Mouse (Mus musculus) bone marrow, adult 2 months (tissue): ENCODE measurements around the gene Top3a. TPM values are rescaled to one million over a fixed set of nuclear protein-coding genes. Genes with fewer than 3 reads are reported as not detected.

Experiments
- H3K27ac ChIP-seq: fragments of 200-500 bp; 2 replicates; pipeline ENCODE4 v1.5.1; 2012; ENCODE audit warnings: low read depth, mild to moderate bottlenecking, control low read depth, inconsistent platforms, low read length; ENCODE audit not compliant: control insufficient read depth, poor library complexity, insufficient read depth
- H3K4me1 ChIP-seq: fragments of 200-500 bp; 2 replicates; pipeline ENCODE4 v1.6.1; 2011; ENCODE audit warnings: low read length; ENCODE audit not compliant: control insufficient read depth, insufficient read depth
- H3K4me3 ChIP-seq: fragments of 200-500 bp; replicated peaks from 2 replicates; pipeline ENCODE3; 2011; ENCODE audit warnings: mild to moderate bottlenecking, low read depth, low read length, control low read depth; ENCODE audit not compliant: control insufficient read depth
- CTCF ChIP-seq: fragments of 200-500 bp; IDR thresholded peaks from 2 replicates; pipeline ENCODE4 v1.5.1; 2011; ENCODE audit warnings: low read length, control low read depth; ENCODE audit not compliant: control insufficient read depth, insufficient read depth
- POLR2A ChIP-seq: fragments of 200-500 bp; IDR thresholded peaks from 2 replicates; pipeline ENCODE4 v1.6.1; 2011; ENCODE audit warnings: low read depth, mild to moderate bottlenecking, control low read depth, low read length, borderline replicate concordance; ENCODE audit not compliant: control insufficient read depth
- WGBS: fragments of 180-500 bp; shearing (Covaris S2); methylation state at CpG from one replicate; pipeline ENCODE4 v1.1.7; 2018; 5-methylcytosine and 5-hydroxymethylcytosine counted together
- polyA plus RNA-seq: library from polyadenylated mRNA; stranded (reverse); fragments of >200 nt; gene quantifications from 2 replicates; pipeline ENCODE4 v1.2.4, GENCODE M21; 2011; ENCODE audit warnings: low replicate concordance; ENCODE audit not compliant: missing spikeins, insufficient read depth, insufficient read length

The Top3a gene
- polyA plus RNA-seq, 1 experiment, result 8.1 TPM

DNA sequence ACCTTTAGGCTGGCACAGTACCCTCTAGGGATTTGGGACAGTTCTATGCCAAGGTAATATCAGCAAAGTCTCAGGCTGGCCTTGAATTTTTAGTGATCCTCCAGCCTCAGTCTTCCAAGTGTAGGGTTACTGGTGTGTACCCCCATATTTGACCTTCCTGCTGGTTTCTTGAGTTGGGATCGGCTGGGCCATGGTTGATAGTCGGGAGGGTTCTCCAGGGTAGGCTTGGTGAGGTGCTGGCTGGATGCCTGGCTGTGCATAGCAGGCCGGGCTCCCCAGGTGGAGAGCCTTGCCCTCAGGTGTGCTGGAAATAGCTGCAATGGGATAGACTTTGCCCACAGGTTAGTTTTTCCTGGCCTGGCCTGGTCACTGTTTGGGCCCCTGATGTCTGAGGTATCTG is 71.9 kb downstream of the Top3a start:
- Histone ChIP-seq H3K4me3 (no peak overlapping the region), H3K27ac (no peak overlapping the region), H3K4me1 (no peaks in the 10 kb centered on the region; the same call in 1 of the 2 replicates)
- 87% methylated on average over 3 of the region's 3 CpGs for WGBS
- TF ChIP-seq POLR2A (no peak), CTCF (no peak)

- Histone ChIP-seq H3K27ac (no peak overlapping the region), H3K4me1 (no peaks in the 10 kb centered on the region; the same call in 1 of the 2 replicates), H3K4me3 (no peak overlapping the region)
- 89% methylated on average over 19 of the region's 19 CpGs for WGBS
- TF ChIP-seq CTCF (no peak), POLR2A (no peak)
Observed at GRCm38 (mm10) chr11:60704023-60704880, 72.9 kb downstream of the Top3a start.

- Histone ChIP-seq H3K4me1 (no peaks in the 10 kb centered on the region; the same call in 1 of the 2 replicates), H3K27ac (no peak overlapping the region), H3K4me3 (no peak overlapping the region)
- peak; percentile 89 for TF ChIP-seq CTCF
- TF ChIP-seq POLR2A, result no peak
- WGBS, result 37% methylated on average over 4 of the region's 4 CpGs
Observed at GRCm38 (mm10) chr11:60703131-60703530, 74.0 kb downstream of the Top3a start.

DNA sequence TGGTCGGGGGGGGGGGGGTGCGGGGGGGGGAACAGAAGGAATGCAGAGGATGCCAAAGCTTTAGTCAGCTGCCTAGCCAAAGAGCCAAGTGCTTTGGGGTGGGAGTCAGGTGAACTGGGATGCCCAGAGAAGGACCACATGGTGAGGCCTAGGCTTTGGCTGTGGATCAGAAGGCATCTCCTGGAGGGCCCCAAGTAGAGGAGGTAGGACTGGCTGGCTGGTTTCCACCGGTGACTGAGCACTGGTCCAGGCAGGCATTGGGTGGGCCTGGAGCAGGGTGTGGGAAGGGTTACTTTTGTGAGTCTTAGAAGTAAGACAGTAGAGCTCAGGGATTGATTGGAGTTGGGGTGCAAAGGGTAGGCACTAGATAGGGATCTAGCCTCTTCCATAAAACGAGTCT is 75.6 kb downstream of the Top3a start:
- no peak overlapping the region for H3K27ac ChIP-seq
- no peaks in the 10 kb centered on the region; the same call in 1 of the 2 replicates for H3K4me1 ChIP-seq
- no peak for TF ChIP-seq CTCF
- no peak for TF ChIP-seq POLR2A
- H3K4me3 ChIP-seq, result no peak overlapping the region
- 80% methylated on average over 4 of the region's 4 CpGs for WGBS

GRCm38 (mm10) chr11:60700320-60701185 is 76.6 kb downstream of the Top3a start:
- peak overlapping the region; percentile 76 for H3K4me3 ChIP-seq
- H3K27ac ChIP-seq, result no peak overlapping the region; the same call in 1 of the 2 replicates
- no peak for TF ChIP-seq CTCF
- no peak for TF ChIP-seq POLR2A
- 33% methylated on average over 12 of the region's 12 CpGs for WGBS
- H3K4me1 ChIP-seq, result no peaks in the 10 kb centered on the region; the same call in 1 of the 2 replicates

GRCm38 (mm10) chr11:60699524-60700075 is 77.6 kb downstream of the Top3a start, which contains the start of gene Llgl1:
Gene Llgl1, plus strand, starts transcription at chr11:60699723.
- under 1% methylated on average over 73 of the region's 73 CpGs for WGBS
- H3K4me3 ChIP-seq, result peak within 1 kb of the TSS; percentile 76
- TF ChIP-seq CTCF (no peak), POLR2A (peak; percentile 65; the same call in 1 of the 2 replicates)
- no peaks in the 10 kb centered on the region; the same call in 1 of the 2 replicates for H3K4me1 ChIP-seq
- peak within 1 kb of the TSS; percentile 84 for H3K27ac ChIP-seq

GRCm38 (mm10) chr11:60698806-60699523 is 78.2 kb downstream of the Top3a start:
- H3K4me3 ChIP-seq, result peak overlapping the region; percentile 76
- 4% methylated on average over 22 of the region's 22 CpGs for WGBS
- no peak for TF ChIP-seq POLR2A
- no peak for TF ChIP-seq CTCF
- no peaks in the 10 kb centered on the region; the same call in 1 of the 2 replicates for H3K4me1 ChIP-seq
- no peak overlapping the region for H3K27ac ChIP-seq
